14 mouse cellular contexts compared by ENCODE assay signal in the genomic region with DNA sequence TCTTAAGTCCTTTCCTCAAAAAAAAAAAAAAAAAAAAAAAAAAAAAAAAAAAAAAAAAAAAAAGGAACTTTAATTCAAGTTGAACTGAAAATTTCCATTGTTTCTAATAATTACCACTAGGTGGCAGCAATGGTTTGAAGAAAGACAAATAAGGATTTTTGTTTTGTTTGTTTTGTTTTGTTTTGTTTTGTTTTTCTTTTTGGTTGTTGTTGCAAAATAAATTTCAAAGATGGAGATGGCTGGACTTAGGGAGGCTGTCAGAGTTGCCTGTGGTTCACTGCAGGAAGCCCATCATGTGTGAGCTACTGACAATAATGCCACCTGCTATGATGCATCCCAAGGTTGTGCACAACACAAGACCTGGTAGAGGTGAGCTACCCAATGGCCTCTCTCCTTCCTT.
DNase-seq lines count a peak whose midpoint lies in the region; ATAC-seq and TF ChIP-seq lines count a peak whose summit lies in the region.
"Had no signal": no experiment of that assay in that cellular context is flagged by ENCODE, and none has a peak within 500 bp of the region (broad histone marks: within the 10 kb centered on the region; RNA-seq: fewer than 3 reads in every experiment).

No protein-coding gene starts in this region.

- TF ChIP-seq EP300 in stomach, postnatal 0 days (optimal IDR thresholded peaks at IDR 0.05): no peak

- no peak overlapping the region for H3K9ac ChIP-seq in hindbrain, embryonic 15.5 days
- no peak overlapping the region for H3K9ac ChIP-seq in hindbrain, embryonic 11.5 days (ENCODE audit: low read depth, low read length)
- H3K9ac ChIP-seq in midbrain, postnatal 0 days (replicated peaks; ENCODE audit: low read length, poor library complexity, severe bottlenecking): no peak overlapping the region
- no peak overlapping the region for H3K9ac ChIP-seq in midbrain, embryonic 13.5 days (replicated peaks)
- H3K9ac ChIP-seq in stomach, postnatal 0 days (ENCODE audit: low read length): no peak overlapping the region
- H3K9ac ChIP-seq: embryonic facial prominence, embryonic 13.5 days; heart, embryonic 15.5 days; liver, embryonic 15.5 days had no signal

- ATAC-seq in hindbrain, embryonic 15.5 days (ENCODE audit: low FRiP score, low read depth): 0 out of 2 replicates have a peak, but pooled peaks have one; percentile 13
- ATAC-seq in hindbrain, embryonic 11.5 days (ENCODE audit: low FRiP score): no peak
- ATAC-seq in midbrain, postnatal 0 days (ENCODE audit: low FRiP score): 0 out of 2 replicates have a peak, but pooled peaks have one; percentile 6
- no peak for ATAC-seq in midbrain, embryonic 13.5 days
- no peak for ATAC-seq in stomach, postnatal 0 days (ENCODE audit: low FRiP score, low TSS enrichment)

- H3K27ac ChIP-seq in cerebellum, adult 2 months (ENCODE audit: insufficient read depth, low read length): no peak overlapping the region
- no peak overlapping the region for H3K27ac ChIP-seq in hindbrain, embryonic 15.5 days (replicated peaks)
- no peak overlapping the region for H3K27ac ChIP-seq in hindbrain, embryonic 11.5 days (ENCODE audit: low read depth, low read length)
- no peak overlapping the region for H3K27ac ChIP-seq in midbrain, postnatal 0 days (ENCODE audit: low read depth, low read length)
- no peak overlapping the region for H3K27ac ChIP-seq in midbrain, embryonic 13.5 days
- no peak overlapping the region for H3K27ac ChIP-seq in stomach, postnatal 0 days (replicated peaks)
- H3K27ac ChIP-seq: embryonic facial prominence, embryonic 13.5 days; heart, embryonic 15.5 days; liver, embryonic 15.5 days had no signal

- no peak for TF ChIP-seq POLR2A in cerebellum, adult 2 months (IDR thresholded peaks at IDR 0.05; ENCODE audit: borderline replicate concordance, insufficient read depth, low read length)

- H3K4me2 ChIP-seq in hindbrain, embryonic 15.5 days: no peak overlapping the region
- no peak overlapping the region for H3K4me2 ChIP-seq in hindbrain, embryonic 11.5 days (replicated peaks; ENCODE audit: low read depth, low read length)
- no peak overlapping the region for H3K4me2 ChIP-seq in midbrain, postnatal 0 days (ENCODE audit: low read depth, low read length, poor library complexity, severe bottlenecking)
- H3K4me2 ChIP-seq in midbrain, embryonic 13.5 days (replicated peaks): no peak overlapping the region
- H3K4me2 ChIP-seq in stomach, postnatal 0 days (replicated peaks; ENCODE audit: low read depth): no peak overlapping the region
- H3K4me2 ChIP-seq: embryonic facial prominence, embryonic 13.5 days; heart, embryonic 15.5 days; liver, embryonic 15.5 days had no signal

- no peaks in the 10 kb centered on the region for H3K27me3 ChIP-seq in cerebellum, adult 2 months (ENCODE audit: control insufficient read depth, insufficient read depth, low read length)
- H3K27me3 ChIP-seq in hindbrain, embryonic 15.5 days: no peaks in the 10 kb centered on the region
- H3K27me3 ChIP-seq in hindbrain, embryonic 11.5 days (ENCODE audit: control insufficient read depth, insufficient read depth, low read length): no peaks in the 10 kb centered on the region
- H3K27me3 ChIP-seq in midbrain, postnatal 0 days (ENCODE audit: insufficient read depth, low read length): no peaks in the 10 kb centered on the region
- H3K27me3 ChIP-seq in midbrain, embryonic 13.5 days: no peaks in the 10 kb centered on the region
- no peaks in the 10 kb centered on the region for H3K27me3 ChIP-seq in stomach, postnatal 0 days (ENCODE audit: control insufficient read depth, insufficient read depth, low read length)
- H3K27me3 ChIP-seq: embryonic facial prominence, embryonic 13.5 days; heart, embryonic 15.5 days; liver, embryonic 15.5 days had no signal

- H3K9me3 ChIP-seq in hindbrain, embryonic 15.5 days: no peaks in the 10 kb centered on the region
- no peaks in the 10 kb centered on the region for H3K9me3 ChIP-seq in hindbrain, embryonic 11.5 days (ENCODE audit: control insufficient read depth, low read length)
- no peaks in the 10 kb centered on the region for H3K9me3 ChIP-seq in midbrain, postnatal 0 days (ENCODE audit: low read length)
- no peaks in the 10 kb centered on the region for H3K9me3 ChIP-seq in midbrain, embryonic 13.5 days
- no peaks in the 10 kb centered on the region for H3K9me3 ChIP-seq in stomach, postnatal 0 days (ENCODE audit: control insufficient read depth, low read length)
- H3K9me3 ChIP-seq: embryonic facial prominence, embryonic 13.5 days; heart, embryonic 15.5 days; liver, embryonic 15.5 days had no signal

- no peaks in the 10 kb centered on the region for H3K36me3 ChIP-seq in hindbrain, embryonic 15.5 days
- H3K36me3 ChIP-seq in hindbrain, embryonic 11.5 days (ENCODE audit: control insufficient read depth, insufficient read depth, low read length): no peaks in the 10 kb centered on the region
- H3K36me3 ChIP-seq in midbrain, postnatal 0 days (ENCODE audit: insufficient read depth, low read length): no peaks in the 10 kb centered on the region
- no peaks in the 10 kb centered on the region for H3K36me3 ChIP-seq in midbrain, embryonic 13.5 days
- H3K36me3 ChIP-seq in stomach, postnatal 0 days (ENCODE audit: control insufficient read depth, insufficient read depth, low read length): no peaks in the 10 kb centered on the region
- H3K36me3 ChIP-seq: embryonic facial prominence, embryonic 13.5 days; liver, embryonic 15.5 days had no signal

- peak in 1 of 2 experiments; percentile 36 for DNase-seq in cerebellum, adult 2 months
- no peak for DNase-seq in cerebellum, postnatal 4 days (ENCODE audit: low spot score in 2 of 2)
- no peak for DNase-seq in hindbrain, embryonic 11.5 days (ENCODE audit: low spot score)
- DNase-seq in midbrain, postnatal 0 days (ENCODE audit: low spot score): peak; percentile 60
- no peak for DNase-seq in stomach, postnatal 0 days (ENCODE audit: low spot score)
- DNase-seq in adrenal gland, postnatal 4 days (ENCODE audit: low spot score in 2 of 2): no peak
- DNase-seq: B cell, adult 2 months; kidney, adult 9 months; layer of hippocampus, postnatal 36 days had no signal

- no peak overlapping the region for H3K4me3 ChIP-seq in cerebellum, adult 2 months (replicated peaks; ENCODE audit: insufficient read depth, low read depth, low read length)
- no peak overlapping the region for H3K4me3 ChIP-seq in hindbrain, embryonic 15.5 days
- no peak overlapping the region for H3K4me3 ChIP-seq in hindbrain, embryonic 11.5 days (ENCODE audit: low read depth, low read length)
- H3K4me3 ChIP-seq in midbrain, postnatal 0 days (ENCODE audit: low read depth, low read length): no peak overlapping the region
- H3K4me3 ChIP-seq in midbrain, embryonic 13.5 days (replicated peaks): no peak overlapping the region
- no peak overlapping the region for H3K4me3 ChIP-seq in stomach, postnatal 0 days (ENCODE audit: low read depth, low read length)
- H3K4me3 ChIP-seq: embryonic facial prominence, embryonic 13.5 days; heart, embryonic 15.5 days; liver, embryonic 15.5 days had no signal

- peak; percentile 22; the same call in 1 of the 2 replicates for TF ChIP-seq CTCF in cerebellum, adult 2 months (IDR thresholded peaks at IDR 0.05; ENCODE audit: borderline replicate concordance, insufficient read depth, low read depth, low read length)
- TF ChIP-seq CTCF in midbrain, postnatal 0 days (IDR thresholded peaks at IDR 0.05): peak; percentile 67
- TF ChIP-seq CTCF in stomach, postnatal 0 days (IDR thresholded peaks at IDR 0.05; ENCODE audit: low read depth): peak; percentile 67

- H3K4me1 ChIP-seq in cerebellum, adult 2 months (ENCODE audit: control insufficient read depth, insufficient read depth, low read length): peaks cover 34% of the 10 kb centered on the region
- H3K4me1 ChIP-seq in hindbrain, embryonic 15.5 days (replicated peaks): peaks cover 18% of the 10 kb centered on the region
- no peaks in the 10 kb centered on the region for H3K4me1 ChIP-seq in hindbrain, embryonic 11.5 days (replicated peaks; ENCODE audit: control insufficient read depth, insufficient read depth, low read length)
- H3K4me1 ChIP-seq in midbrain, postnatal 0 days (ENCODE audit: insufficient read depth, low read length): peaks cover 6% of the 10 kb centered on the region; the same call in 1 of the 2 replicates
- H3K4me1 ChIP-seq in midbrain, embryonic 13.5 days (replicated peaks): peaks cover 20% of the 10 kb centered on the region
- 0 out of 2 replicates have a peak, but pooled peaks cover 5% of the 10 kb centered on the region for H3K4me1 ChIP-seq in stomach, postnatal 0 days (replicated peaks; ENCODE audit: control insufficient read depth, insufficient read depth)
- H3K4me1 ChIP-seq: liver, embryonic 15.5 days had no signal

Comparison
In these comparisons a context has a peak if more than half of its experiments do, and no peak if none do; other contexts are left out.
1. ATAC-seq: peak in hindbrain, embryonic 15.5 days (single experiment) and midbrain, postnatal 0 days (single experiment); none in hindbrain, embryonic 11.5 days (single experiment), midbrain, embryonic 13.5 days (single experiment) and stomach, postnatal 0 days (single experiment).
2. Peak in every context shown above with its lines, with median percentiles within 50 percentile points of each other: CTCF ChIP-seq.